Mouse (Mus musculus) brain, embryonic 14.5 days (tissue): ENCODE data around the gene Tsc22d1. TPM values are rescaled to one million over a fixed set of nuclear protein-coding genes. Genes with fewer than 3 reads are reported as not detected.

ENCODE experiments used
- DNase-seq: peaks from one replicate; pipeline ENCODE4 v3.0.0-alpha.2; 2011; ENCODE audit warnings: low read depth
- CTCF ChIP-seq: fragments of 200-500 bp; IDR thresholded peaks from 2 replicates; pipeline ENCODE4 v1.5.1; 2012; ENCODE audit warnings: inconsistent platforms, mild to moderate bottlenecking, moderate library complexity, borderline replicate concordance; ENCODE audit not compliant: insufficient read depth, insufficient read length; ENCODE audit errors: extremely low read depth
- POLR2A ChIP-seq: fragments of 200-500 bp; IDR thresholded peaks from 2 replicates; pipeline ENCODE4 v1.6.1; 2012; ENCODE audit warnings: mild to moderate bottlenecking, inconsistent platforms, borderline replicate concordance; ENCODE audit not compliant: poor library complexity, insufficient read depth, insufficient read length, severe bottlenecking; ENCODE audit errors: extremely low read depth
- polyA plus RNA-seq: library from polyadenylated mRNA; depleted of rRNA; stranded (reverse); fragments of >200 nt; gene quantifications from 2 replicates; pipeline ENCODE4 v1.2.3, GENCODE M21; 2012

Gene Tsc22d1
- polyA plus RNA-seq, 1 experiment, result 563 TPM

DNA sequence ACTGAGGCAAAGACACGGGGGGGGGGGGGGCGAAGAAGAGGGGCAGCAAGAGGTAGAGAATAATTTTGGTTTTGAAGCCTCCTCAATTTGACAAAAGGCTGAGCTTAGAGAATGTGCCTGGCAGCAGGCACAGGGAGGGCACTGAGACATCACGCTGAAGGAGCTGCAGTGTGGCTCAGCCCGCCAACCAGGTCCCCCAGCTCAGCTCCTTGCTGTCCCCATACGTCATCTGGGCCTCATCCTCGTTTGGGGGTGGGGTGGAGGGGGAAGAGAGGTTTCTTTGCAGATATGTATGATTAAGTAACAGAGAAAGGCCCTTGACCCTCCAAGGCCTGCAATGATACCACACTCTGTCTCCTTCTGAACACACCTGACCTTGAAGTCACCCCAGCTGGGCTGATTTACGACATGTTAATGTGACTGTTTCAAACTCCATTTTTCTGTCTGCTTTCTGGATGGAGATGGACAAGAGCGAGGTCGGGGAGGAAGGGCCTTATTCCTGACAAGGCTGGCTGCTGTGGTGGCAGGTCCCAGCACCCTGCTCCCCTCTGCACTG lies 113.1 kb downstream of the Tsc22d1 start:
- no peak for DNase-seq
- TF ChIP-seq POLR2A (no peak), CTCF (no peak)

GRCm38 (mm10) chr14:76528641-76529040 lies 113.9 kb downstream of the Tsc22d1 start:
- no peak for DNase-seq
- no peak for TF ChIP-seq CTCF
- no peak for TF ChIP-seq POLR2A

GRCm38 (mm10) chr14:76531027-76531660 lies 116.4 kb downstream of the Tsc22d1 start:
- DNase-seq, result no peak
- no peak for TF ChIP-seq POLR2A
- TF ChIP-seq CTCF, result no peak

DNA sequence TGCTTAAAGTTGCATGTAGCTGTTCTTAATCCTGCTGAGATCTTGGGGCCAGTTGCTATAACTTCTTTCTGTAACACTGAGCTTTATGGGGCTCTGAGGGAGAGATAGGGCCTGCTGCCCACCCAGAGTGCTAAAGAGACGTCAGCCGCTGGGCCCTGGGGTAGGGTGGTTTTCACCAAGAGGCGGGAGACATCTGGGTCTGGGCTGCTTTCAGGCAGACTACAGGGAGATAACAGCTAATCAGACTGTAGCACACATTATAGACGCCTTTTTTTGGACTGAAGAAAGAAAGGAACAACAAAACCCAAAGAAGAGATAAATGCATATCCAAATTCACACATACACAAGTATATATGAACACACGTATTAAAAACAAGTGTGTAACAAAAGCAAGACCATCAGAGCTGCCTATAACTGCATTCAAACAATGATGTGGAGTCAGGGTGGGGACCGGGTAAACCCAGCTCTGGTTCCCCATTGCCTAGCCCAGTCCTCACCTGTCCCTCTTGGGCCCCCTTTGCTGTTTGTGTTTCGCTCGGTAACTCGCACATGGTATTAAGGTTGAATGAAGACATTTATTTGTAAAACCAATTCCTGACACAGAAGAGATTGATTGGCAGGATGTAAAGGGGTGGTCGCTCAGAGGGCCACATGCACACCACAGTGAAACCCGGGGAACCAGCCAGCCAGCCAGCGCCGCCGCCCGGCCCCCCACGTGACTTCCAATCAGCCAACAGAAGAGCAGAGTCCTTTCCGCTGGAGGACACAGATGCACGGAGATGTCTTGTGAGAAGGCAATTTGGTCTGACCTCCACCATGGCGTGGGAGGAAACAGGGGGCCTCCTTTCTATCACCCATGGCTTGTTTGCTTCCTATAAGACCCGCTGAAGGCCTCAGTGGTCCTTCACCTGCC lies 117.8 kb downstream of the Tsc22d1 start:
- no peak for TF ChIP-seq CTCF
- no peak for TF ChIP-seq POLR2A
- DNase-seq, result peak; percentile 88

- TF ChIP-seq POLR2A (no peak), CTCF (no peak)
- peak; percentile 52 for DNase-seq
These were observed 118.5 kb downstream of the Tsc22d1 start for GRCm38 (mm10) chr14:76533170-76533815.

GRCm38 (mm10) chr14:76535096-76535495 lies 120.3 kb downstream of the Tsc22d1 start:
- TF ChIP-seq POLR2A (no peak), CTCF (no peak)
- no peak for DNase-seq

DNA sequence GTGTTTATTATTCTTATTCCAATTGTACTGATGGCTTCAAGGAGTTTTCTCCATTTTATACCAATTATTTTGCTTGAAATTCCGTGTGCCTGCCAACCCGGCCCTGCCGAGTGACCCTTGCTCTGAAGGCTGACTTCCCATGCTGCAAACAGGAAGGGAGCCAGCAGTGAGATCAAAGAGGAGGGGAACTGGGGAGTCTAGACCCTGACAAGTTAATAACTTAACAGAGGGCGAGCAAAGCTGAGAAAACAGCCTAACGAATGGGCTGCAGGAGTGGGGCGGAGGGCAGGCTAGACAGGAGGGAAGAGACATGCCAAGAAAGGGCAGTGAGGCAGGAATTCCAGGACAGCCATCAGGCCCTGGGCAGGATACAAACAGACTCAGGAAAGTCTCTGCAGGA lies 122.2 kb downstream of the Tsc22d1 start:
- DNase-seq, result peak; percentile 51
- TF ChIP-seq CTCF, result no peak
- no peak for TF ChIP-seq POLR2A

DNA sequence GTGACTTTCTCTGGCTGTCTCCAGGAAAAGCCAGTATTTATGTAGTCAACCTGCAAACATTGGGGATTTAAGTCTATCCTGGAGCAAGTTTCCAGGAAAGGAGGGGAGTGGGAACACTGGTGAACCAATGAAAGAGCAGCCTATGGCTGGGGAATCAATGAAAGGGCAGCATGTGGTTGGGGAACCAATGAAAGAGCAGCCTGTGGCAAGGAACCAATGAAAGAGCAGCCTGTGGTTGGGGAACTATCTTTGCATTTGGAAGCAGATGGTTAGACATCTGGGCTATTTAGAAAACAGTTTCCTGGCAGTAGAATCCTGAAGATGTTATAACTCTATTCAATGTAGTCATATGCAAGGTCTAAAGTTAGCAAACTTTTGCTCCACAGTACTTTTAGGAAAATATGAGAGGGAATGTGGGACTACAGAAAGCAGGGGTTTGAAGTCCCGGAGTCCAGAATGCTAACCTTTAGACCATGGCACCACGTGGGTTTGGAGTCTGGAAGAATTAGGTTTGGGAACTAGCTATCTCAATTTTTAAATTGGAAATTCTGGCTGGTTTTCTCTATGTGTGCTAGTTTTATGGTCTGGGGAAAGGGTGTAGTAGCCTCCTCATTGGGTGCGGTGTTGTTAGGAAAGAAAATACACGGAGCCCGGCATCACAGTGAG lies 125.4 kb downstream of the Tsc22d1 start:
- DNase-seq, result peak; percentile 20
- TF ChIP-seq POLR2A, result no peak
- no peak for TF ChIP-seq CTCF

DNA sequence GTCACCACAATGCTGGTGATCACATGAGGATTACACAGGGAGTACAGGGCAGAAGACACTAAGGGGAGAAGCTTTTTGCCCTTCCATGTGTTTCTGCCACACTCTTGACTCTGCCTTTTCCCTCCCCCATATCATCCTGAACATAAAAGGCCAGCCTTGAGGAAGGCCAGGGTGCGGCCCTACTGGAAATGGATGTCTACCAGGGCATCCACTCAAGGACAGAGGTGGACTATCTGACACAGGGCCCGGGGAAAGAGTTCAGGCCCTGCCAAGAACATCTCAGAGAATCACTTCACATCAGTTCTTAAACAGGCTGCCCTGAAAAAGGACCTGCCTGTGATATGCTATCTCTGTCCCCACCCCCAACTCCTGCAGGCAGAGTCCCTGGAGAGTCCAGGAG lies 126.6 kb downstream of the Tsc22d1 start:
- TF ChIP-seq CTCF, result no peak
- no peak for TF ChIP-seq POLR2A
- DNase-seq, result no peak

GRCm38 (mm10) chr14:76544136-76544535 lies 129.4 kb downstream of the Tsc22d1 start:
- DNase-seq, result no peak
- TF ChIP-seq CTCF (no peak), POLR2A (no peak)

DNA sequence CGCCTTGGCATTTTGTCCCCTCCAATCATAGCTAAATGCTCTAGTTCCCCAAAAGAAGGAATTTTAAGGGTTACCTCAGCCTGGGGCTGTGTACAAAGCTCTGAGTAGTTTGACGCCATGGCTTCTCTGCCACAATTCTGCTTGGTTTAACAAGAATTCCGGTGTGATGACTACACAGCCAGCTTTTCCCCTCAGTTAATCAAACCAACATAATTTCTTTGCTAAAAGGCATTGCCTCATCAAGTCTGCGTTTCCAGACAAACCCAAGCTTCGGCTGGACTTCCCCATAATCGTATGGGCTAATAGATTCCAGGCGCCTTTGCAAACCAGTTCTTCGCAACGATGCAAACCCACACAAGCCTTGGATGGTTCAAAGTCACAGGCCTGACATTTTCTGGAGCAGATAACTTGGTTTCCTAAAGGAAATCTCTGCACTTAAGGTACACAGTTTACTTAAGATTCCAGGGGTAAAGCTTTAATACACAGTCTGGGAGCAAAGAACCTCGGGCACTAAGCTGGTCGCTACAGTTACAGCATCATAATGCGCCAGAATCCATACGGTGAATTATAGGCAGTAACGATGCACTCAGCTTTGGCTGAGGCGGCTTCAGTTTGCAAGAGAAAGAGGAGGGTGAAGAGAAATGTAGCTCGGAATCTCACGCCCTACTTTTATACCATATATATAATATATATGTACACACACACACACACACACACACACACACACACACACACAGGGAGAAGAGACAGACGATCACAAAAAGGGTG lies 140.7 kb downstream of the Tsc22d1 start:
- no peak for TF ChIP-seq POLR2A
- no peak for TF ChIP-seq CTCF
- DNase-seq, result peak; percentile 75
